Mouse (Mus musculus) kidney, postnatal 25 days (tissue): ENCODE measurements around the gene P2ry12.

ENCODE experiments used
- DNase-seq, 2 experiments: peaks; one replicate each; pipeline ENCODE4 v3.0.0; 2021; ENCODE audit warnings: mixed read lengths in 2 of 2

Gene P2ry12

GRCm38 (mm10) chr3:59230912-59231311 lies 31.8 kb downstream of the P2ry12 start:
- no peak for DNase-seq

- DNase-seq: peak; percentile 16 to 39
Measured at GRCm38 (mm10) chr3:59228730-59229551, 33.7 kb downstream of the P2ry12 start.

GRCm38 (mm10) chr3:59227696-59228095 lies 35.0 kb downstream of the P2ry12 start:
- DNase-seq: no peak

GRCm38 (mm10) chr3:59225411-59225810 lies 37.3 kb downstream of the P2ry12 start:
- DNase-seq: no peak

GRCm38 (mm10) chr3:59222303-59222702 lies 40.4 kb downstream of the P2ry12 start:
- DNase-seq: no peak

DNA sequence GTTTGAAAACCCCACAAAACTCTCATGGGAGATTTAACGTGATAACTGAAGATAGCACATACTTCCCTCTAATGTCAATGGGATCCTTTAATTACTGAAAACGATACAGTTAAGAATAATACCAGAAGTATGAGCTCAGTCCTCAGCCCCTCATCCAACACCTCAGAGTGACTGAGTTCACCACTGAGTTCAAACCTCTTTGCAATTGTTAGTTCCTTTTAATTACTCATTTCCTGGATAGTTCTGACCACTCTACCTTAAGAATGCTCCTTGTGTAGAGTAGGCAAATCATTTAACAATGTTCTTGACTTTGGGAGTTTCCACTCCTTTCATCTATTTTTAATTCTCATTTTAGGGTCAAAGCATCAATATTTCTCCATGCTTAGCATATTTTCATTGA lies 43.3 kb downstream of the P2ry12 start:
- no peak for DNase-seq

- no peak for DNase-seq
Measured at GRCm38 (mm10) chr3:59217211-59217610, 45.5 kb downstream of the P2ry12 start.

GRCm38 (mm10) chr3:59212404-59212803 lies 50.3 kb downstream of the P2ry12 start:
- DNase-seq: no peak

DNA sequence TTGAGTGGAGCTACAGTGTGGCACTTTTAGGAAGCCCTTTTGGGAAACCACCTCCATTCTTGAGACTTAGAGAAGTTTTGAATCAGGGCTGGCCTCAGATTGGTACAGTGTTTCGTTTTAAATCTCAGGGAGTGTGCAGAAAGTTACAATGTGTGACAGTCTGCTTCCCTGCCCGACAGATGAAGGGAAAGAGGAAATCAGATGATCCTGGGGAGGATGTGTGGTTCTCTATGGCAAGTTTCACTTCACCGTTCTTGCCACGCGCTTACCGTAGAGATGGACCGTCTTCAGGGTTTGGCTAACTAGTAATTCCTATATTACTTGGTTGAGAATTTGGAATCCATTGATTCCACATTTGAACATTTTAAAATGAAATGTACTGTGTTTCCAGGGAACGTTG lies 50.9 kb downstream of the P2ry12 start:
- no peak for DNase-seq

- no peak for DNase-seq
Measured at GRCm38 (mm10) chr3:59210727-59211126, 51.9 kb downstream of the P2ry12 start, which contains the start of gene P2ry13. Gene P2ry13 (minus strand): TSS chr3:59210882.

DNA sequence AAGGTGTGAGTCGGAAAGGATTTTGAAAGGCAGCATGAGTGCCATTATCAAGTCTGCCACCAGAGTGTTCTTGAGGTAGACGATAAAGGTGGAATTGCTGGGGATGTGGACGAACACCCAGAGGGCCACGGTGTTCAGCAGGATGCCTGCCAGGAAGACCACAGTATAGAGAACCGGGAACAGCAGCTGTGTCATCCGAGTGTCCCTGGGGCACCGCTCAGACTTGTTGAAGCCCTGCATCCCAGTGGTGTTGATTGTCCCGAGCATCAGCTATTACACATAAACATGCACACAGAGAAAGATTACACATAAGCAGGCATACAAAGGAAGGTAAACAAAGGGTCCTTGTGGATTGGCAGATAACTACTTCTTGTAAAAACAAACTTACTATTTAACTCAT lies 52.6 kb downstream of the P2ry12 start:
- no peak for DNase-seq

DNA sequence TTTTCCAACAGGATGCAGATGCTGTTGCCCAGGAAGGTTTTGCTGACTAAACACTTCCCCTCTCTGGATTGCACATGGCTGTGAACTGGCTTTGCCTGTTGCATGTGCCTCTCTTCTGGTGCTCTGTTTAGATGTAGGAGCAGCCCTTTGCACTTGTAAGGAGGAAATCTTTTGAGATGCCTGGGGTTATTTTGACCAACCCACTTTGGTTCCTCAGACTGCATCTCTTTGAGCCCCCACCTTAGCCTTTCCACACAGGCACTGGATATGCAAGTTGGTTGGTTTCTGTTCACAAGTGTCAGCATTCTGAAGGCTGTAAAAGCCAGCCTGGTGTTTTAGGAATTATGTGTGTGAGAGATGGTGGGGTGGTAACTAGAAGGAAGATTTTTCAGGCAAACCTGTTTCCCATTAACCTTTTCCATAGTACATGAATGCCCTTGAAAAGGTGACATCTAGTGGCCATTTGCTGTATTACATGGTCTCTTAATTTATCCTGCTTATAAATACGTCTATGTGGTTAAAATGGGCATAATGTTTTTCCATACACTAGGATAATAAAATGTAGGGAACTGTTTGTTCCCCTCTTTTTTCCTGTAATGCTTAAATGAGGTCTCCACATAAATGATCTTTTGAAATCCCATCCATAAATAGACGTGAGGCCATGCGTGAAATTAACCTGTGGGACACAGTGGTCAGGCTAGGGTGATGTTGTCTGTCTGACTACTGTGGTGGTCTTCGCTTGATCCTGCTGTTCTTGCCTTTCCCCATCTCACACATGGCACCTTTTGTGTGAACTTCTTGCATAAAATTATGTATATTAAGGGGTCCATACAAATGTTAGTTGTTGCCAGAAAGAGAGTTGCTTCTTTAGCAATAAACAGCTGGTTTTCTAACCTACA lies 53.8 kb downstream of the P2ry12 start:
- peak in 1 of 2 experiments; percentile 50 for DNase-seq

- no peak for DNase-seq
Measured at GRCm38 (mm10) chr3:59205941-59206340, 56.7 kb downstream of the P2ry12 start.

DNA sequence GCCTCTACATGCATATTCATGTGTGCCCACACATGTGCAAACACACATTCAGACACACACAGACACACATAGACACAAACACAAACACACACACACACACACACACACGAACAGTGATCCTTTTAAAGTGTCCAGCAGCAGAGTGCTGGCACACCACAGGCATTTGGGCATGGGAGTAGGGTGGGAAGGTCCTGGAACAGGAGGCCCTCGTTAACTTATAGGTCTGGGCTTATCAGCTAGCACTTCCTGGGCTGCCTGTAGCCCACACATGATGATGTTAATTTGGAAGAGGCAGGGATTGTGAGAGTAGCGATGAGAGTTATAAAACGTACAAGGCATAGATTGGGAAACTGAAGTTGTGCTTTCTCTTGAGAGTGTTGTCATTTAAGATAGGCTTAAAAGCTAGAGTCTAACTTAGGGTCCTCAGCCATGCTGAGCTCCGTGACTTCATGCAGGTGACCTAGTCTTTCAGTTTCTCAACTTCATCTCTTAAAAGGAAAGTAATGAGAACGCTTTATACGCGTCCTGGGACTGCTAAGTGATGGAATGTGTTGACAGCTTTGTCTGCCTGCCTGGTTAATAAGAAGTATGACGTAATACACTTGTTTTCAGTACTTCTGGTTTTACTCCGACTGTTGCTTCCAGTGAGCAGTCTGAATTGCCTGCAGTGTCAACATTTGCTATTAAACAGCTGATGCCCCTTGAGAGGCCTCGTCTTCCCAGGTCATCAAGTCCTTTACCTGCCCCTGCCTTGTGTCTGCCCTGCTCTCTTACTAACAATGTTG lies 57.8 kb downstream of the P2ry12 start:
- no peak for DNase-seq

- no peak for DNase-seq
Measured at GRCm38 (mm10) chr3:59203802-59204520, 58.7 kb downstream of the P2ry12 start.

DNA sequence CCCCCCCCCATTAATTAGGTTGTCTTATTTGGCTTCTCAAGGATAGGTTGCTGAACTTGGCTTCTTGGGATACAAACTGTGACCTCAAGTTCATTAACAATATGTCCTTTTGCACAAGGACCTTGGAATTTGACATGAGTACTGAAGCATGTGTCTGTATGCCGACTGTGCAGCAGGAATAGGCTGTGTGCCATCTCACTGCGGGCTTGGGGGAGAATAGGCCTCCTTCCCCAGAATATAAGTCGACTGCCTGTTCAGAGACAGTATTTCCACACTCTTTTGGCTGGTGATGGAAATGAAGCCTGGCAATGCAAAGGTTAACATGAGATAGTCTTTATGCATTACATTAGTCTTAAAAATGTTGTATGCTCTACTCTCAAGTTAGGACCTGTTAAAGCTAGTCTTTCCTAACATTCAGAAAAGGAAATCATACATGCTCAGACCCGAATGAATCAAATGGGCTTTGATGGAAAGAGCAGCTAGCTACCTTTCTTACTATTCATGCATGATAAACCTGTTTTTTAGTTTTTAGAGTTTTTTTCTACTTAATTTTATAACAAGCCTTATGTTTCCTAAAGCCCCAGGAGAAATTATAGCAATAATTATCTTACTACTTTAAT lies 65.2 kb downstream of the P2ry12 start:
- DNase-seq: no peak

GRCm38 (mm10) chr3:59194938-59195337 lies 67.7 kb downstream of the P2ry12 start, which contains the start of gene Gpr87:
Gene Gpr87 (minus strand): TSS chr3:59195104.
- DNase-seq: no peak

DNA sequence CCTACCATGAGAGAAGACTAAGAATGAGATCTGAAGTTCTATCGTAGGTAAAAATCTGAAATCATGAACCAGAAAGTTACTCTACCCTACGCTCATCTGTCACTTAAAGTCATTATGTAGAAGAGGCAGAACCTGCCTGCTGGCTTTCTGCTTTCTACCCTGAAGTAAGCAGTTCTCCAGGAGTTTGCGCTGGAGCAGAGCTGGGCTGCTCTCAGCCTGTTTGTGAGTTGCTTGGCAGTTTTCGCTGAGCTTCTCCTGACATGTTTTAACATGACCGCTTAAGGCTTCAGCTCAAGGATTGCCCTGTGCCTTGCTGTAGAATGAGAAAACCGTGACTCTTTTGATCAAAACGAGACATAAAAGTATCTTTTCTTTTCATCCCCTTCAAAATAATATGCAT lies 68.6 kb downstream of the P2ry12 start:
- DNase-seq: no peak

DNA sequence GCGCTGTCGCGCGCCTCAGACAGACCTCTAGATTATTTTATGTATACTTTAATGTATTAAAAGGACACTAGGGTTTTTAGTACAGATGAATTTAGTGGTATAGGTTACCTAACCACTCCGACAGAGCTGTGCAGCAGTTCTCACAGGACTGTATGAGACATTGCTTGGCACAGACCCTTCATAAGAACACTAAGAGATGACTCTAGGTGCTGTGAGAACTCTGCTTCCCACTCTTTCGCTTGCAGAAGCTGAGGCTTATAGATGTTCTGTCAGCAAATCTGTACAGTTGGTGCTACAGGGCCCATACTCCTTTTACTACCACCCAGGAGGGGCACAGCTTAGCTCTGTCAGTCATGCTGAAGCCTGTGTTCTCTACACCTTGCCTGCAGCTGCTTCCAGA lies 71.0 kb downstream of the P2ry12 start:
- DNase-seq: no peak

GRCm38 (mm10) chr3:59187336-59187735 lies 75.3 kb downstream of the P2ry12 start:
- DNase-seq: no peak

GRCm38 (mm10) chr3:59185662-59186061 lies 77.0 kb downstream of the P2ry12 start:
- no peak for DNase-seq

GRCm38 (mm10) chr3:59182129-59182528 lies 80.5 kb downstream of the P2ry12 start:
- DNase-seq: no peak
